ENCODE assay signal across 8 mouse cellular contexts in genomic region chr15:79688268-79688956, GRCm38 (mm10). TPM values are rescaled to one million over a fixed set of nuclear protein-coding genes. Genes with fewer than 3 reads are reported as not detected.
A peak's percentile ranks its signal among the peaks of the same experiment; 100 is the strongest.
DNase-seq lines count a peak whose midpoint lies in the region; ATAC-seq and TF ChIP-seq lines count a peak whose summit lies in the region.

No protein-coding gene starts in this region.

- H3K4me3 ChIP-seq in lung, adult 2 months (replicated peaks; ENCODE audit: extremely low read depth, low read depth, low read length) = peak overlapping the region; percentile 86
- peak overlapping the region; percentile 91 for H3K4me3 ChIP-seq in embryonic facial prominence, embryonic 13.5 days
- H3K4me3 ChIP-seq in intestine, embryonic 16.5 days (ENCODE audit: low read length) = peak overlapping the region; percentile 83
- H3K4me3 ChIP-seq in neural tube, embryonic 13.5 days = peak overlapping the region; percentile 93

- peaks cover 32% of the 10 kb centered on the region for H3K4me1 ChIP-seq in lung, adult 2 months (ENCODE audit: control insufficient read depth, insufficient read depth, low read length)
- H3K4me1 ChIP-seq in embryonic facial prominence, embryonic 13.5 days = peaks cover 65% of the 10 kb centered on the region
- H3K4me1 ChIP-seq in intestine, embryonic 16.5 days (ENCODE audit: control insufficient read depth, insufficient read depth, low read length) = peaks cover 47% of the 10 kb centered on the region
- H3K4me1 ChIP-seq in neural tube, embryonic 13.5 days (replicated peaks) = peaks cover 69% of the 10 kb centered on the region

- TF ChIP-seq CTCF in lung, adult 2 months (IDR thresholded peaks at IDR 0.05; ENCODE audit: insufficient read depth, low read length) = no peak

- peak overlapping the region; percentile 91 for H3K4me2 ChIP-seq in embryonic facial prominence, embryonic 13.5 days
- peak overlapping the region; percentile 79 for H3K4me2 ChIP-seq in intestine, embryonic 16.5 days (ENCODE audit: low read depth, low read length)
- H3K4me2 ChIP-seq in neural tube, embryonic 13.5 days = peak overlapping the region; percentile 87

- H3K9ac ChIP-seq in embryonic facial prominence, embryonic 13.5 days = peak overlapping the region; percentile 94
- peak overlapping the region; percentile 89 for H3K9ac ChIP-seq in intestine, embryonic 16.5 days (ENCODE audit: low read depth, low read length)
- H3K9ac ChIP-seq in neural tube, embryonic 13.5 days = peak overlapping the region; percentile 95

- no peak for ATAC-seq in embryonic facial prominence, embryonic 13.5 days (ENCODE audit: insufficient number of reproducible peaks, insufficient read depth, low FRiP score, low TSS enrichment, low read depth)
- no peak for ATAC-seq in intestine, embryonic 16.5 days
- ATAC-seq in neural tube, embryonic 13.5 days (ENCODE audit: low read depth) = no peak

- H3K9me3 ChIP-seq in embryonic facial prominence, embryonic 13.5 days = no peaks in the 10 kb centered on the region
- H3K9me3 ChIP-seq in intestine, embryonic 16.5 days (ENCODE audit: control insufficient read depth, low read length) = no peaks in the 10 kb centered on the region
- no peaks in the 10 kb centered on the region for H3K9me3 ChIP-seq in neural tube, embryonic 13.5 days

- H3K27ac ChIP-seq in embryonic facial prominence, embryonic 13.5 days = peak overlapping the region; percentile 98
- peak overlapping the region; percentile 98 for H3K27ac ChIP-seq in intestine, embryonic 16.5 days (ENCODE audit: low read length)
- H3K27ac ChIP-seq in neural tube, embryonic 13.5 days (replicated peaks) = peak overlapping the region; percentile 96

- TF ChIP-seq POLR2A in lung, adult 2 months (IDR thresholded peaks at IDR 0.05; ENCODE audit: borderline replicate concordance, extremely low read depth, low read depth, low read length) = no peak

- H3K36me3 ChIP-seq in embryonic facial prominence, embryonic 13.5 days = no peaks in the 10 kb centered on the region
- H3K36me3 ChIP-seq in intestine, embryonic 16.5 days (ENCODE audit: control insufficient read depth, insufficient read depth, low read length) = no peaks in the 10 kb centered on the region
- no peaks in the 10 kb centered on the region for H3K36me3 ChIP-seq in neural tube, embryonic 13.5 days

- no peaks in the 10 kb centered on the region for H3K27me3 ChIP-seq in embryonic facial prominence, embryonic 13.5 days
- no peaks in the 10 kb centered on the region for H3K27me3 ChIP-seq in intestine, embryonic 16.5 days (replicated peaks; ENCODE audit: control insufficient read depth, insufficient read depth, low read length)
- H3K27me3 ChIP-seq in neural tube, embryonic 13.5 days = no peaks in the 10 kb centered on the region

- no peak for DNase-seq in lung, adult 2 months
- DNase-seq in lung, postnatal 14 days = no peak
- DNase-seq in cerebellum, postnatal 10 days = no peak
- no peak for DNase-seq in right cerebral cortex, postnatal 10 days (ENCODE audit: low spot score in 2 of 2)
- no peak for DNase-seq in adrenal gland, adult 18-20 months (ENCODE audit: low spot score in 2 of 2)

- WGBS in lung, adult 2 months = 6% methylated on average over 8 of the region's 8 CpGs
- 2% methylated on average over 8 of the region's 8 CpGs for WGBS in embryonic facial prominence, embryonic 13.5 days
- WGBS in intestine, embryonic 16.5 days = 4% methylated on average over 8 of the region's 8 CpGs
- WGBS in neural tube, embryonic 13.5 days = 5% methylated on average over 8 of the region's 8 CpGs

RNA-seq across cellular contexts. Expression of gene Josd1, which starts 0.7 kb away (rescaled TPM):
- polyA plus RNA-seq in lung, adult 2 months (2012; rRNA removed) = 16.3 and 22.2 TPM in 2 replicates
- 26.1 and 28.3 TPM in 2 replicates for polyA plus RNA-seq in embryonic facial prominence, embryonic 13.5 days (2015; fragmentation: Nextera tagmentation; extraction: Ambion mirVana)
- 14.1 and 17.0 TPM in 2 replicates for polyA plus RNA-seq in intestine, embryonic 16.5 days (2015; fragmentation: Nextera tagmentation; extraction: Ambion mirVana)
- polyA plus RNA-seq in neural tube, embryonic 13.5 days (2015; fragmentation: Nextera tagmentation; extraction: Ambion mirVana) = 20.9 and 21.3 TPM in 2 replicates
- total RNA-seq in adrenal gland, adult 18-20 months (2021) = 10 to 100 TPM; 35.9 to 40.3 TPM

RNA-seq across cellular contexts. Expression of gene Gtpbp1, which starts 2.2 kb away (rescaled TPM):
- 33.4 and 37.3 TPM in 2 replicates for polyA plus RNA-seq in lung, adult 2 months (2012; rRNA removed)
- 39.8 and 42.2 TPM in 2 replicates for polyA plus RNA-seq in embryonic facial prominence, embryonic 13.5 days (2015; fragmentation: Nextera tagmentation; extraction: Ambion mirVana)
- 24.5 and 25.3 TPM in 2 replicates for polyA plus RNA-seq in intestine, embryonic 16.5 days (2015; fragmentation: Nextera tagmentation; extraction: Ambion mirVana)
- polyA plus RNA-seq in neural tube, embryonic 13.5 days (2015; fragmentation: Nextera tagmentation; extraction: Ambion mirVana) = 38.1 and 40.9 TPM in 2 replicates
- total RNA-seq in adrenal gland, adult 18-20 months (2021) = 10 to 100 TPM; 28.8 to 30.2 TPM

RNA-seq across cellular contexts. Expression of gene Tomm22, which starts 17.8 kb away (rescaled TPM):
- 21.3 and 31.9 TPM in 2 replicates for polyA plus RNA-seq in lung, adult 2 months (2012; rRNA removed)
- polyA plus RNA-seq in embryonic facial prominence, embryonic 13.5 days (2015; fragmentation: Nextera tagmentation; extraction: Ambion mirVana) = 238 TPM in 2 replicates
- polyA plus RNA-seq in intestine, embryonic 16.5 days (2015; fragmentation: Nextera tagmentation; extraction: Ambion mirVana) = 248 and 288 TPM in 2 replicates
- polyA plus RNA-seq in neural tube, embryonic 13.5 days (2015; fragmentation: Nextera tagmentation; extraction: Ambion mirVana) = 263 and 294 TPM in 2 replicates
- 100 to 1,000 TPM; 102 to 112 TPM for total RNA-seq in adrenal gland, adult 18-20 months (2021)

RNA-seq across cellular contexts. Expression of gene Cby1, which starts 29.4 kb away (rescaled TPM):
- polyA plus RNA-seq in lung, adult 2 months (2012; rRNA removed) = 10.2 and 18.2 TPM in 2 replicates
- polyA plus RNA-seq in embryonic facial prominence, embryonic 13.5 days (2015; fragmentation: Nextera tagmentation; extraction: Ambion mirVana) = 60.7 and 66.0 TPM in 2 replicates
- polyA plus RNA-seq in intestine, embryonic 16.5 days (2015; fragmentation: Nextera tagmentation; extraction: Ambion mirVana) = 37.1 and 37.2 TPM in 2 replicates
- polyA plus RNA-seq in neural tube, embryonic 13.5 days (2015; fragmentation: Nextera tagmentation; extraction: Ambion mirVana) = 82.6 and 85.6 TPM in 2 replicates
- 10 to 100 TPM; 16.9 to 18.7 TPM for total RNA-seq in adrenal gland, adult 18-20 months (2021)

RNA-seq across cellular contexts. Expression of gene Fam227a, which starts 29.7 kb away (rescaled TPM):
- 2.1 and 4.2 TPM in 2 replicates for polyA plus RNA-seq in lung, adult 2 months (2012; rRNA removed)
- polyA plus RNA-seq in embryonic facial prominence, embryonic 13.5 days (2015; fragmentation: Nextera tagmentation; extraction: Ambion mirVana) = 2.2 and 2.5 TPM in 2 replicates
- polyA plus RNA-seq in intestine, embryonic 16.5 days (2015; fragmentation: Nextera tagmentation; extraction: Ambion mirVana) = 0.60 and 0.72 TPM in 2 replicates
- 5.3 and 6.2 TPM in 2 replicates for polyA plus RNA-seq in neural tube, embryonic 13.5 days (2015; fragmentation: Nextera tagmentation; extraction: Ambion mirVana)
- total RNA-seq in adrenal gland, adult 18-20 months (2021) = 1 to 10 TPM; 1.5 to 2.0 TPM
